Mouse (Mus musculus) liver, embryonic 15.5 days (tissue): ENCODE measurements around the gene Spryd3. TPM values are rescaled to one million over a fixed set of nuclear protein-coding genes. Genes with fewer than 3 reads are reported as not detected.

Source experiments
- ATAC-seq: fragments of 200-750 bp; cut with Nextera tagmentation; 2 replicates; pipeline ENCODE4 v1.8.0; 2017; ENCODE audit warnings: moderate number of reproducible peaks, mild to moderate bottlenecking, moderate library complexity; ENCODE audit not compliant: insufficient read depth
- H3K27ac ChIP-seq: fragments of 300-500 bp; sonication (generic); replicated peaks from 2 replicates; pipeline ENCODE4 v1.5.1; 2015; ENCODE audit warnings: mild to moderate bottlenecking, inconsistent platforms
- H3K27me3 ChIP-seq: fragments of 300-500 bp; sonication (generic); 2 replicates; pipeline ENCODE4 v1.6.1; 2015; ENCODE audit warnings: mild to moderate bottlenecking, inconsistent platforms
- H3K36me3 ChIP-seq: fragments of 300-500 bp; sonication (generic); replicated peaks from 2 replicates; pipeline ENCODE4 v1.6.1; 2015; ENCODE audit warnings: moderate library complexity, mild to moderate bottlenecking, inconsistent platforms
- H3K4me1 ChIP-seq: fragments of 300-500 bp; sonication (generic); replicated peaks from 2 replicates; pipeline ENCODE4 v1.6.1; 2015; ENCODE audit warnings: inconsistent platforms
- H3K4me2 ChIP-seq: fragments of 300-500 bp; sonication (generic); 2 replicates; pipeline ENCODE4 v1.6.1; 2015; ENCODE audit warnings: moderate library complexity, mild to moderate bottlenecking, inconsistent platforms
- H3K4me3 ChIP-seq: fragments of 300-500 bp; sonication (generic); replicated peaks from 2 replicates; pipeline ENCODE4 v1.5.1; 2015; ENCODE audit warnings: mild to moderate bottlenecking, inconsistent platforms
- H3K9ac ChIP-seq: fragments of 300-500 bp; sonication (generic); 2 replicates; pipeline ENCODE4 v1.6.1; 2015; ENCODE audit warnings: moderate library complexity, mild to moderate bottlenecking, inconsistent platforms
- H3K9me3 ChIP-seq: fragments of 300-500 bp; sonication (generic); replicated peaks from 2 replicates; pipeline ENCODE4 v1.6.1; 2016; ENCODE audit warnings: inconsistent platforms
- WGBS: fragments of 180-500 bp; shearing (Covaris S2); methylation state at CpG from one replicate; pipeline ENCODE4 v1.1.7; 2015; ENCODE audit warnings: mixed read lengths; ENCODE audit not compliant: insufficient replicate concordance; 5-methylcytosine and 5-hydroxymethylcytosine counted together
- polyA plus RNA-seq: library from polyadenylated mRNA; unstranded; fragments of >200 nt; fragmentation: Nextera tagmentation; extraction: Ambion mirVana; gene quantifications from 2 replicates; pipeline ENCODE4 v1.2.1, GENCODE M21; 2015

The Spryd3 gene
- polyA plus RNA-seq, 1 experiment from 2014 or later, result 12.9 TPM

- no peak for ATAC-seq
- Histone ChIP-seq H3K27me3 (no peaks in the 10 kb centered on the region), H3K27ac (no peak overlapping the region), H3K9me3 (no peaks in the 10 kb centered on the region), H3K4me3 (no peak overlapping the region), H3K9ac (no peak overlapping the region), H3K36me3 (peaks cover 60% of the 10 kb centered on the region), H3K4me2 (no peak overlapping the region), H3K4me1 (peaks cover 8% of the 10 kb centered on the region)
- 68% methylated on average over 2 of the region's 2 CpGs for WGBS
These were observed 16.2 kb downstream of the Spryd3 start for GRCm38 (mm10) chr15:102119831-102120170.

- no peak for ATAC-seq
- WGBS, result 71% methylated on average over 8 of the region's 8 CpGs
- Histone ChIP-seq H3K9me3 (no peaks in the 10 kb centered on the region), H3K4me1 (peaks cover 8% of the 10 kb centered on the region), H3K4me2 (no peak overlapping the region), H3K9ac (no peak overlapping the region), H3K27me3 (no peaks in the 10 kb centered on the region), H3K36me3 (peaks cover 55% of the 10 kb centered on the region), H3K27ac (no peak overlapping the region), H3K4me3 (no peak overlapping the region)
These were observed 16.8 kb downstream of the Spryd3 start for GRCm38 (mm10) chr15:102119121-102119830.

- no peak overlapping the region for H3K4me2 ChIP-seq
- peaks cover 55% of the 10 kb centered on the region for H3K36me3 ChIP-seq
- H3K27me3 ChIP-seq, result no peaks in the 10 kb centered on the region
- no peak overlapping the region for H3K27ac ChIP-seq
- H3K4me3 ChIP-seq, result no peak overlapping the region
- ATAC-seq, result no peak
- no peaks in the 10 kb centered on the region for H3K9me3 ChIP-seq
- H3K9ac ChIP-seq, result no peak overlapping the region
- WGBS, result 86% methylated on average over 4 of the region's 4 CpGs
- H3K4me1 ChIP-seq, result peaks cover 8% of the 10 kb centered on the region
These were observed 17.4 kb downstream of the Spryd3 start for GRCm38 (mm10) chr15:102118591-102118990.

GRCm38 (mm10) chr15:102117461-102118443 lies 18.3 kb downstream of the Spryd3 start:
- peaks cover 53% of the 10 kb centered on the region for H3K36me3 ChIP-seq
- H3K9ac ChIP-seq, result no peak overlapping the region
- H3K4me2 ChIP-seq, result no peak overlapping the region
- H3K27ac ChIP-seq, result no peak overlapping the region
- no peak for ATAC-seq
- H3K4me3 ChIP-seq, result no peak overlapping the region
- H3K27me3 ChIP-seq, result no peaks in the 10 kb centered on the region
- no peaks in the 10 kb centered on the region for H3K9me3 ChIP-seq
- WGBS, result 74% methylated on average over 19 of the region's 19 CpGs
- peaks cover 8% of the 10 kb centered on the region for H3K4me1 ChIP-seq

GRCm38 (mm10) chr15:102116753-102117415 lies 19.1 kb downstream of the Spryd3 start:
- Histone ChIP-seq H3K27ac (no peak overlapping the region), H3K27me3 (no peaks in the 10 kb centered on the region), H3K36me3 (peaks cover 46% of the 10 kb centered on the region), H3K4me1 (peaks cover 8% of the 10 kb centered on the region), H3K4me2 (no peak overlapping the region), H3K9ac (no peak overlapping the region), H3K9me3 (no peaks in the 10 kb centered on the region), H3K4me3 (no peak overlapping the region)
- ATAC-seq, result no peak
- WGBS, result 71% methylated on average over 11 of the region's 11 CpGs

- no peaks in the 10 kb centered on the region for H3K9me3 ChIP-seq
- H3K27ac ChIP-seq, result no peak overlapping the region
- 54% methylated on average over 9 of the region's 9 CpGs for WGBS
- ATAC-seq, result no peak
- peaks cover 35% of the 10 kb centered on the region for H3K36me3 ChIP-seq
- no peak overlapping the region for H3K9ac ChIP-seq
- peaks cover 8% of the 10 kb centered on the region for H3K4me1 ChIP-seq
- H3K4me2 ChIP-seq, result no peak overlapping the region
- no peaks in the 10 kb centered on the region for H3K27me3 ChIP-seq
- H3K4me3 ChIP-seq, result no peak overlapping the region
These were observed 20.3 kb downstream of the Spryd3 start for GRCm38 (mm10) chr15:102115731-102116231.

GRCm38 (mm10) chr15:102114651-102115260 lies 21.3 kb downstream of the Spryd3 start:
- no peak for ATAC-seq
- Histone ChIP-seq H3K4me2 (no peak overlapping the region), H3K36me3 (peaks cover 32% of the 10 kb centered on the region), H3K9ac (no peak overlapping the region), H3K4me3 (no peak overlapping the region), H3K27ac (no peak overlapping the region), H3K27me3 (peaks cover 6% of the 10 kb centered on the region; the same call in 1 of the 2 replicates), H3K9me3 (no peaks in the 10 kb centered on the region), H3K4me1 (peaks cover 8% of the 10 kb centered on the region)
- 71% methylated on average over 7 of the region's 7 CpGs for WGBS

- Histone ChIP-seq H3K9ac (no peak overlapping the region), H3K9me3 (no peaks in the 10 kb centered on the region), H3K27ac (no peak overlapping the region), H3K36me3 (peaks cover 26% of the 10 kb centered on the region), H3K4me3 (no peak overlapping the region), H3K4me1 (peaks cover 8% of the 10 kb centered on the region), H3K27me3 (peaks cover 6% of the 10 kb centered on the region; the same call in 1 of the 2 replicates), H3K4me2 (no peak overlapping the region)
- no peak for ATAC-seq
- WGBS, result 67% methylated on average over 4 of the region's 4 CpGs
These were observed 22.4 kb downstream of the Spryd3 start for GRCm38 (mm10) chr15:102113674-102114073.

- 68% methylated on average over 8 of the region's 8 CpGs for WGBS
- Histone ChIP-seq H3K36me3 (peaks cover 18% of the 10 kb centered on the region), H3K9ac (no peak overlapping the region), H3K9me3 (no peaks in the 10 kb centered on the region), H3K27me3 (peaks cover 6% of the 10 kb centered on the region; the same call in 1 of the 2 replicates), H3K4me2 (no peak overlapping the region), H3K4me3 (no peak overlapping the region), H3K27ac (no peak overlapping the region), H3K4me1 (peaks cover 11% of the 10 kb centered on the region)
- no peak for ATAC-seq
These were observed 23.2 kb downstream of the Spryd3 start for GRCm38 (mm10) chr15:102112827-102113226.

GRCm38 (mm10) chr15:102112181-102112580 lies 23.9 kb downstream of the Spryd3 start:
- H3K36me3 ChIP-seq, result peaks cover 15% of the 10 kb centered on the region
- H3K27ac ChIP-seq, result no peak overlapping the region
- H3K4me1 ChIP-seq, result peaks cover 17% of the 10 kb centered on the region
- H3K9me3 ChIP-seq, result no peaks in the 10 kb centered on the region
- H3K4me2 ChIP-seq, result no peak overlapping the region
- 65% methylated on average over 6 of the region's 6 CpGs for WGBS
- peaks cover 8% of the 10 kb centered on the region for H3K27me3 ChIP-seq
- H3K4me3 ChIP-seq, result no peak overlapping the region
- no peak overlapping the region for H3K9ac ChIP-seq
- ATAC-seq, result no peak
